Mouse (Mus musculus): Measurements from ENCODE around the gene Smpd1.

DNA sequence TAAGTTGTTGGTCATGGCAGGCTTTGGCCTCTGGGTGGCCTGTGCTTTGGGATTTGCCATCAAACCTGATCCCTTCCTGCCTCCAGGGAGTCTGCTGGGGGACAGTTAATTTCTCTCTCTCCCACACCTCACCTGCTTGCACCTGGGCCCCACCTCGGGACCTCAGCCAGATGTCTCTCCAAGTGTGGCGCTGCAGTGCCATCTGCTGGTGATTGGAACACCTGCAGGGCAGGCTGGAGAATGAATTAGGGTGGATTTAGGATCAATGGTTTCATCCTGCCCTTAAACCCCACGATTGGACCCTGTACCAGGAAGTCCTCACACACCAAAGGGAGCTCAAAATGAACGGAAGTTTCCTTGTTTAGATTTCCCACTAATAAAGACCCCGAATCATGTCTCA is 39.0 kb upstream of the Smpd1 start:
- no peak for TF ChIP-seq POLR2A (IDR thresholded peaks at IDR 0.05; ENCODE audit: insufficient read depth, low read length)
- TF ChIP-seq CTCF (IDR thresholded peaks at IDR 0.05; ENCODE audit: low read depth, low read length) = peak; percentile 94
- 0 out of 2 replicates have a peak, but pooled peaks have one; percentile 18 for TF ChIP-seq EP300 (IDR thresholded peaks at IDR 0.05; ENCODE audit: insufficient read depth, low read depth, low read length)

Data from ES-Bruce4 (cell line).